Mouse (Mus musculus): Measurements from ENCODE around the gene Sugct. TPM values are rescaled to one million over a fixed set of nuclear protein-coding genes. Genes with fewer than 3 reads are reported as not detected.

Sugct gene
- total and polyA plus RNA-seq, 3 experiments: 1.0 to 3.0 TPM; not detected in 1

DNA sequence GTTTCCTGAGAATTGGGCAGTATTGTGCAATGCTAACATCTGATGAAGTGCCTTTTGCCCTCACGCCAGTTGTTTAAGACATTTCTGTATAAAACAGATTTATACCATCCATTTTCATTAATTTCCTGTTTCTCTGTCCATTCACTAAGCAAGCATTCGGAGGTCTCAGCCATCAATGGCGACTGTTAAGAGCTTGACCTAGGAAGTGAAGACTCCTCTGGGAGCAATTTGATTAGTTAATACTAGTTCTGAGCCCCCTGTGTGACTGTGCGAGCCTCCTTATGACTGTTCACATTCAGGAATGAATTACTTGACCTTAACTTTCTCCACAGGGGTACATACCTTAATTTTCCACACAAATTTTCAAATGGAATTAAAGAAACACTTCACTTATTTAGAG lies 743.3 kb downstream of the Sugct start:
- no peaks in the 10 kb centered on the region for H3K27me3 ChIP-seq (ENCODE audit: control insufficient read depth in 1 of 2, insufficient read depth in 2 of 2, low read length in 2 of 2)
- H3K9ac ChIP-seq (ENCODE audit: control insufficient read depth, low read depth, low read length, poor library complexity, severe bottlenecking): no peak overlapping the region
- no peaks in the 10 kb centered on the region for H3K79me2 ChIP-seq (ENCODE audit: control insufficient read depth, insufficient read depth, low read length, poor library complexity)
- no peaks in the 10 kb centered on the region for H3K4me1 ChIP-seq (ENCODE audit: control insufficient read depth in 1 of 2, insufficient read depth in 2 of 2, low read length in 2 of 2)
- H3K27ac ChIP-seq (ENCODE audit: control insufficient read depth, low read depth, low read length): no peak overlapping the region
- H3K4me3 ChIP-seq (ENCODE audit: control insufficient read depth in 1 of 2, insufficient read depth in 1 of 2, low read depth in 2 of 2, low read length in 2 of 2): no peak overlapping the region
- TF ChIP-seq ETS1 (IDR thresholded peaks at IDR 0.05; ENCODE audit: low read depth, low read length) (no peak), RCOR1 (IDR thresholded peaks at IDR 0.05; ENCODE audit: low read depth, low read length) (no peak), NELFE (IDR thresholded peaks at IDR 0.05; ENCODE audit: low read depth, low read length) (no peak), CHD2 (IDR thresholded peaks at IDR 0.05; ENCODE audit: low read length) (no peak), UBTF (IDR thresholded peaks at IDR 0.05; ENCODE audit: borderline replicate concordance, insufficient read depth, low read depth, low read length) (no peak), POLR2AphosphoS5 (IDR thresholded peaks at IDR 0.05; ENCODE audit: borderline replicate concordance, low read depth, low read length) (no peak), MAFK (IDR thresholded peaks at IDR 0.05; ENCODE audit: borderline replicate concordance, low read depth, low read length) (no peak), ZNF384 (IDR thresholded peaks at IDR 0.05; ENCODE audit: low read depth, low read length) (no peak), MYB (IDR thresholded peaks at IDR 0.05; ENCODE audit: low read depth, low read length) (no peak), SMC3 (IDR thresholded peaks at IDR 0.05; ENCODE audit: low read depth, low read length) (no peak), USF1 (IDR thresholded peaks at IDR 0.05; ENCODE audit: low read depth, low read length) (no peak), USF2 (IDR thresholded peaks at IDR 0.05; ENCODE audit: borderline replicate concordance in 1 of 2, insufficient read depth in 1 of 2, low read depth in 1 of 2, low read length in 2 of 2) (no peak), E2F4 (IDR thresholded peaks at IDR 0.05; ENCODE audit: borderline replicate concordance, low read depth, low read length) (no peak), MAZ (IDR thresholded peaks at IDR 0.05; ENCODE audit: low read depth, low read length) (no peak), MEF2A (IDR thresholded peaks at IDR 0.05; ENCODE audit: extremely low read depth, insufficient replicate concordance, low read depth, low read length, poor library complexity, severe bottlenecking) (no peak), GATA1 (IDR thresholded peaks at IDR 0.05; ENCODE audit: low read depth, low read length) (no peak)
- DNase-seq (ENCODE audit: low read depth, low spot score): no peak
- no peaks in the 10 kb centered on the region for H3K36me3 ChIP-seq (ENCODE audit: control insufficient read depth in 1 of 2, insufficient read depth in 2 of 2, low read length in 2 of 2)
- H3K9me3 ChIP-seq (replicated peaks; ENCODE audit: insufficient read depth, low read length): no peaks in the 10 kb centered on the region

DNA sequence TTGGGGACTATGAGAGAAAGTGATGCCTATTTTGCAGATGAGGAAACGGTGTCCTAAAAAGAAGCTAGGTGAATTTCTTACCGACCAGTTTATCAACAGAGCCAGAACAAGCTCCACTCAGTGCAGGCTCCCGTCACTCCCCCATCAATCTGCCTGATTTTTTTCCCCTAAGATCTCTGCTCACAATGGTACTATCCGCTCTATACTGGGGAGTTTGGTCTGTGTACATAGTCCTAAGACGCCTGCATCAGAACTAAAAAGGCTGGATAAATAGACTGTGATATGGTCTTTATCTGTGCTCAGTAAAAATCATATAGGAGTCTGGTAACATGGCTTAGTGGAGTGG lies 755.9 kb downstream of the Sugct start:
- no peak for TF ChIP-seq POLR2AphosphoS2 (IDR thresholded peaks at IDR 0.05; ENCODE audit: low read length)
- no peak for TF ChIP-seq KAT2A (conservative IDR thresholded peaks at IDR 0.05; ENCODE audit: low read depth, low read length)
- no peak for TF ChIP-seq MAX (IDR thresholded peaks at IDR 0.05; ENCODE audit: low read length)
- TF ChIP-seq ETS1 (IDR thresholded peaks at IDR 0.05; ENCODE audit: low read depth, low read length): no peak
- TF ChIP-seq POLR2AphosphoS5 (IDR thresholded peaks at IDR 0.05; ENCODE audit: borderline replicate concordance, low read depth, low read length): no peak
- Histone ChIP-seq H3K9me3 (replicated peaks; ENCODE audit: insufficient read depth, low read length) (no peaks in the 10 kb centered on the region), H3K4me1 (ENCODE audit: control insufficient read depth in 1 of 2, insufficient read depth in 2 of 2, low read length in 2 of 2) (no peaks in the 10 kb centered on the region), H3K9ac (ENCODE audit: control insufficient read depth, low read depth, low read length, poor library complexity, severe bottlenecking) (no peak overlapping the region), H3K4me3 (ENCODE audit: control insufficient read depth in 1 of 2, insufficient read depth in 1 of 2, low read depth in 2 of 2, low read length in 2 of 2) (no peak overlapping the region), H3K27me3 (ENCODE audit: control insufficient read depth in 1 of 2, insufficient read depth in 2 of 2, low read length in 2 of 2) (no peaks in the 10 kb centered on the region), H3K79me2 (ENCODE audit: control insufficient read depth, insufficient read depth, low read length, poor library complexity) (no peaks in the 10 kb centered on the region), H3K36me3 (ENCODE audit: control insufficient read depth in 1 of 2, insufficient read depth in 2 of 2, low read length in 2 of 2) (no peaks in the 10 kb centered on the region), H3K27ac (ENCODE audit: control insufficient read depth, low read depth, low read length) (no peak overlapping the region)
- no peak for DNase-seq (ENCODE audit: low read depth, low spot score)
